Mouse (Mus musculus): ENCODE measurements around the gene Hdgf.

Gene Hdgf

DNA sequence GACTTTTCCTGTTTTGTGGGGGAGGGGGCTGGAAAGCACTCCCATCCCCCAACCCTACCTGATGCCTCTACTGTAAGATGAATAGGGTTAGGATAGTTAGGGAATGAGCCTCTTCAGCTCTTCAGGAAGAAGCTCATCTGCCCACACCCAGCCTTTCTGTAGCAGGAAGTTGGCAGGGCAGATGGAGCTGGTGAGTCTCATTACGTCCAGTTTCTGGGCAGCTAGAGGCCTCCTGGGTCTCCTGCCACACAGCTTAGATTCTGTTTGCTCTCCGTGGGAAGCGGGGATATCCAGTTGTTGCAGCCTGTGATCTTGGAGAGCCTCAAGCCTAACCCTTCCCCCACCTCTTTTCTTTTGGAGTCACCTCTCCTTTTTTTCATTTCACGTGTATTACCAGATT, 3.8 kb downstream of the Hdgf start:
- DNase-seq (ENCODE audit: low spot score in 2 of 2), result no peak

DNA sequence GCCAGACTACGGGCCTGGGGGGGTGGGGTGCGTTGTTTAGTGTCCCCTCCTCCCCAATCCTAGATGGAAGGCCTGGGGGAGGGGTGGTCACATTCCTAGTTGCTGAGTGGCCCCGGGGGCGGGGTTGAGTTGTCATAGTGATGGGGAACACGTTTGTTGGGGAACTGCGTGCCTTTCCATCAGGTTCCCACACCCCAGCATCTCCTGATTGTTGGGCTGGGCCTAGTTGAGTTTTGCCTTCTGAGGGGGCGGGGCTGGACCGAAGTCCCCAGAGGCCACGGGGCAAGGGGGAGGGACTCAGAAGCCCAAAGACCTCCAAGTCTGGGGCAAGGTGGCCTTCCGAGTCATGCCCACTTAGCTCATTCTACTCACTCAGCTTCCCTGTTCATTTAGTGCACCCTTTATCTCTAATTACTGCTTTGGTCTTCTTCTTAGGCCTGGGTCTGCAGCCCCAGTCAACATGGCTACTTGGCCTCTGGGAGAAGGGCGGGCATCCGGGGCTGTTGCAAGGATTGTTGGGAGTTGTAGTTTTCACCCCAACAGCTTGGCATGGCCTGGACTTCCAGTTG, 4.5 kb downstream of the Hdgf start:
- peak; percentile 83 to 86 for DNase-seq (ENCODE audit: low spot score in 2 of 2)

DNA sequence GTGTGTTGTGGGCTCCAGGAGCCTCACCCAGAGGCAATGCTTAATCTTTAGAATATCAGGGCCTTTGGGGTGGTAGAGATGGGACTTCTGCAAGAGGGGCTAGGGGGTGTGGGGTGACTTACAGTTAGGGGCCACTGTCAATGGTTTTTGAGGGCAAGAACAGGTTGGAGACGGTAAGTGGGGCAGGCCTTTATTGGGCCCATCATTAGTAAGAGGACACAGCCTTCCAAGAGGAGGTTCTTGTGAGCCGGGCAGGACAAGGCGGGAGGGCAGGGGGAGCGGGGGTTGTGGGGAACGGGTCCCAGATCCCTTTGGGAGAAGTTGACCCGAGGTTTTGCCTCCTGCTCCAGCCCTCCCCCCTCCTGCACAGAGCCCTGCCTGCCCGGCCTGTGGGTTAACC, 7.4 kb downstream of the Hdgf start:
- DNase-seq (ENCODE audit: low spot score in 2 of 2), result no peak

DNA sequence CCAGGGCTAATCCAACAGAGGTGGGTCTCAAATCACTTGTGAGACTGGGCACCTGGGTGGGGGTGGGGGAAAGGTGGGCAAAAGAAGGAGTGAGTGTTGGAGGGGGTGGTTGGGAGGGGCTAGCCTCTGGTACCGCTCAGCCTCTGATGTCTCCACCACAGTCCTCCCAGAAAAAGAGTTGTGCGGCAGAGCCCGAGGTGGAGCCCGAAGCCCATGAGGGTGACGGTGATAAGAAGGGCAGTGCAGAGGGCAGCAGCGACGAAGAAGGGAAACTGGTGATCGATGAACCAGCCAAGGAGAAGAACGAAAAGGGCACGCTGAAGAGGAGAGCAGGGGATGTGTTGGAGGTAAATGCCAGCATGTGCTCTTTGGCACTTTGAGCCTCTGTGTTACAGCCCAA, 7.8 kb downstream of the Hdgf start:
- DNase-seq (ENCODE audit: low spot score in 2 of 2), result no peak

DNA sequence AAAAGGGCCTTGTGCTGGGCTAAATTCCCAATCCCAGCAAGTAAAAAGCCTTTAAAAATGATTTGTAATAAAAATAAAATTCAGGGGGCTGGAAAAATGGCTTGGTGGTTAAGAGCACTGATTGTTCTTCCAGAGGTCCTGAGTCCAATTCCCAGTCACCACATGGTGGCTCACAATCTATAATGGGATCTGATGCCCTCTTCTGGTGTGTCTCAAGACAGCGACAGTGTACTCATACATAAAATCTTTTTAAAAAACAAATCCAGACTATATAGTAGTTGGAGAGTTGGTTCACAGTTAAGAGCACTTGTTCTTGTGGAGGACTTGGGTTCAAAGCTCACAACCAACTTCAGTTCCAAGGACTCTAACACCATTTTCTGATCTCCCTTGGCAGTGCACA, 10.9 kb downstream of the Hdgf start:
- no peak for DNase-seq (ENCODE audit: low spot score in 2 of 2)

DNA sequence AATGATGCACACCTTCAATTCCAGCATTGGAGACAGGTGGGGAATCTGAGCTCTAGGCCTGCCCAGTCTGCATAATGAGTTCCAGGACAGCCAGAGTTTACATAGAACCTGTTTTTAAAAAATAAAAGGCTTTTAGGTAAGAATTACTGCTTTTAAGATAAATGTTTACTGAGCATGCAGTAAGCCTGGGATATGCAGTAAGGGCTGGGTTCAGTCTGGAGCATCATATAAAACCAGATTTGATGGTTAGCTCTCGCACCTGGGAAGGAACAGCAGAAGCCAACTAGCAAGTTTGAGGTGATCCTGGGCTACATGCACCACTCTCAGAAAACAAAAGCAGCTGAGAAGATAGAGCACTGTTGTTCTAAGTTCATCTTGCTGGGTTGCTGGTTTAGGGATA, 12.4 kb downstream of the Hdgf start:
- DNase-seq (ENCODE audit: low spot score in 2 of 2), result no peak

DNA sequence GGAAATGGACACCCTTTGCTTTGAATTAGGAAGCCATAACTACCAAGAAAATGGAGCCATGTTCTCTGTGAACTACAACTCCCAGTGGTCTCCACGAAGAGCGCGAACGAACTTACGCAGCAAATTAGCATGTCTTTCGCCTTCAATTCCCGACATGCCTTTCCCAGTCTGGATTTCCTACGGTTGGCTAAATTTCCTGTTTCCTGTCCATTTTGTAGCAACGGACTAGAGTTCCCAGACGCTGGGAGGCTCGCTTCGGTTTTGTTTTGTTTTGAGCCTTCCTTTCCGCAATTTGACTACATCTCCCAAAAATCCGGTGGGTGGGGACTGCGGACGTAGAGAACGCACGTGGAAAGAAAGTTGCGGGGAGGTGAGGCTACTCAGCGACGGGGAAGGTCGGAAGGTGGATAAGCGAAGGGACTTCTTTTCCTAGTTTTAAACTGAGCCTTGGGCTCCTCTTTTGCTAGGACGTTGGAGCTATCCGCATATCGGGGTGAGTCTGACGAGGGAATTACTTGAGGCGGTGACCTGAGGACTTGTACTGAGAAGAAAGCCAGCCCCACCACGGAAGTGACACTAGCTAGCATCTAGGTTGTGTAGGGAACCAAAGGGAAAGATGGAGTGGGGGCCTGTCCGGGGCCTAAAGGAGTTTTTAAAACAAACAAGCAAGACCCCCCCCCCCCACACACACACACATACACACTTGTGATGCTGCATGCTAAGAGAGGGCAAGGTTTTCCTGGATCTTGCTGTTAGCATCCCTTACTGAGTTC, 13.4 kb downstream of the Hdgf start, which contains the start of gene Mrpl24:
Gene Mrpl24, plus strand, starts transcription at position 171 of the 773 bp plus-strand sequence.
- DNase-seq (ENCODE audit: low spot score in 2 of 2), result peak; percentile 66 to 81

DNA sequence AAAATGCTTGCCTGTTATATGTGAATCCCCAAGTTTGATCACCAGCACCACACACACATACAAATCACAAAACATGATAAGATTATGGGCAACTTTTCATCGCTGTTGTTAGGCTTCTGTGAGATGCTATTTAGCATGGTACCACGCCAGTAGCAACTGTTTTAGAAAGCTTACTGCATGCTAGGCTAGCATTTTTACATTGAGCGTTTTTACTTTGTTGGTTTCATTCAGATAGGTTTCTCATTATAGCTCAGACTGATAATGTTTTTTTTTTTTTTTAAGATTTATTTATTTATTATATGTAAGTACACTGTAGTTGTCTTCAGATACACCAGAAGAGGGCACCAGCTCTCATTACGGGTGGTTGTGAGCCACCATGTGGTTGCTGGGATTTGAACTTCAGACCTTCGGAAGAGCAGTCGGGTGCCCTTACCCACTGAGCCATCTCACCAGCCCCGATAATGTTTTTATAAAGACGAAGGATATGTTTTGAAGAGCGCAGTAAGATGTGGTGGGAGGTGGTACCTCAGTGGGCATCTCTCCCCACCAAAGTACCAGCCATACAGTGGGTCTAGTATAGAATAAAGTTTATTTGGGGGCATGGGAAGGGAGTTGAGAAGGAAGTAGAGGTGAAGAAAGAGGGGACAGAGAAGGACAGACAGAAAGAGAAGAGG, 14.3 kb downstream of the Hdgf start:
- DNase-seq (ENCODE audit: low spot score in 2 of 2), result no peak

DNA sequence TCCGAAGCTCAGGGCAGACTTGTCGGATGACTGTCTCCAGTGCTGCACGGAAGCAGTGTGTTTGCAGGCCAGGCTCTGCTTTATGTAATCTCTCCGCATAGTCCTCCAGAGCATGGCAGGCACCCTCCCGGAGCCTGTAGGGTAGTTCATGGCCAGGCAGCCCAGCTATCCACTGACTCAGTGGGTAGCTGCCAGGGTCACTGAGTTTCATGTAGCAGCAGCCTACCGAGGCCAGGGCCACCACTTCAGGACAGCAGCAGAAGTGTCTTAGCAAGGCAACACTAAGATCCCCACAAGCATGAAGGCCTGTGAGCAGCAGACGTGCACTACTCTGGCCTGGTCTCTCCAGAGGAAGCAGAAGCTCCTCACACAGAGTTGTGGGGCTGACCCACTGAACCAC, 18.9 kb downstream of the Hdgf start:
- DNase-seq (ENCODE audit: low spot score in 2 of 2), result no peak

DNA sequence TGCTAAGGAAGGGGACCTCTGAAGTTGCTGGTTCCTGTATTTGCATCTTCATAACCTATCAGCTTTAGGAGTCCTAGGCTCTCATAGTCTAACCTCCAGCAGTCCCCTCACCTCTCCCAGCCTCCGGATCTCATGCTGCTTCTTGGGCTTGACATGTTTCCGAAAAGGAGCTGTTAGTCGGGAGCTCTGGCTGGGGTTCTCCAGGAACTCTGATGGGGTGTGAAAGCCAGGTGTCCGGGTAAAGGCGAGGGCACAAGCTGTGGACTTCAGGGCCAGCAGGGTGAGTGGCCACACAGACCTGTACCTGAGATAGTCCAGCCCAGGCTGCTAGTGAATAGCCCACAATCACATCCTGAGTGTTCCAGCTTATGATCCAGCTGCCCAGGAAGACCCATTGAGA, 21.3 kb downstream of the Hdgf start:
- no peak for DNase-seq (ENCODE audit: low spot score in 2 of 2)

DNA sequence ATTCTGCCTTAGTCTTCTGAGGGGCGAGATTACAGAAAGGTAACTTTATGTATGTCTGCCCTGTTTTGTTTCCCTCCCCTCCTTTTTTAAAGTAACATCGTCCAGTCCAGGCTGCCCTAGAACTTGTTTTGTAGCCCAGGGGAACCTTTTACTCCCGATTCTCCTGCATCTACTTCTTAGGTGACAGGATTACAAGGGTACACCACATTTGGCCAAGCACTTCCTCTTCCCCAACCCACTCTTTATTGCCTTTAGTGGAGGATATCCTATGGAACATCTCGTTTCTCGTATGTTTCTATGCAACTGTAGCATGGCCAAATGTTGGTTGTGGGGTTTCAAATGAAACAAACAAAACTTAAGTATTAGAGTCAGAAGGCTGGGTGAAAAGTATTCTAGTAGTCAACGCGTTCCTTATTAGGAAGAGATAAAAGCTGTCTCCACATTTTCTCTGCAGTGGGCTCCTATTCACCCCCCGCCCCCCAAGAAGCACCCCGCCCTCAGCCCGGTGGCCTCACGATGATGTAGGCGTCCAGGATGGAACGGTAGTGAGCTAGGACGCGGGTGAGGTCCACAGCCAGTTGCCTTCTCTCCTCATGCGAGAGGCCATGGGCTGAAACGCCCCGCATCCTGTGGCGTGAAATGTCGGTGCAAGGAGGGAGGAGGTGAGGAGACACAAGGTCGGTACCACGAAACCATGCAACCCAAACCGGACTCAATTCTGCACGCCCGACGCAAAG, 23.4 kb downstream of the Hdgf start:
- DNase-seq (ENCODE audit: low spot score in 2 of 2), result no peak

DNA sequence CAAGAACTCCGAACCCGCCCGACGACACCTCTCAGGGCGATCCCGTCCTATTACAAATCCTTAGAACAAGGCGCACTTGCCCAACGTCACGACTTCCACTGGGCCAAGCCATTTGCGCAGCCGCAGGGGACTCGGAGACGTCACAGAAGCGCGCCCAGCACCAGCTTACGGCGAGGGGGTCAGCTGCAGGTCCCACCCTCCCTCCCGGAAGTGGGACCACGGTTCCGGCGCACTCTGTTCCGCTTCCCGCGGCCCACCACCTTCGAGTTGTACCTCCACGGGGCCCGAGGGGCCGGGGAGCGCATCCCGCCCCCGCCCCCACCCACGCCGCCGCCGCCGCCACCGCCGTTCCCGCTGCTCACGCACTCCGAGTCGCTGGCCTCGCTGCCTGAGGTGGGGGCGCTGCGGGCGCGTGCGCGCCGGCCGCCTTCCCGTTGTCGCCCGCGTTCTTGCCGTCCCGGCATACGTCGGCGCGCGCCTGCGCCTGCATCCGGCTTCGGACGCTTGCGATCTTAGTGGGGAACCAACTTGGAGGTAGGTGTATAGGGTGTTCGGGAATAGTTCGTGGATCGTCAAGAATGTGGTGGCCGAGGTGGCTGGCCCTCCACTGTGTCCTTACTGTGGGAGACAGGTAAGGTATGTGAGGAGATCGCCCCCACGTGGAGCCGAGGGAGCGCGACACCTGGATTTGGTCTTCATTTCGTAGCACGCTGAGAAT, 24.1 kb downstream of the Hdgf start, which contains the start of the genes Isg20l2 and Rrnad1:
Gene Isg20l2, plus strand, starts transcription at position 237 of the 718 bp plus-strand sequence.
Gene Rrnad1, minus strand, starts transcription at position 640 of the 718 bp plus-strand sequence.
- peak; percentile 95 to 97 for DNase-seq (ENCODE audit: low spot score in 2 of 2)

DNA sequence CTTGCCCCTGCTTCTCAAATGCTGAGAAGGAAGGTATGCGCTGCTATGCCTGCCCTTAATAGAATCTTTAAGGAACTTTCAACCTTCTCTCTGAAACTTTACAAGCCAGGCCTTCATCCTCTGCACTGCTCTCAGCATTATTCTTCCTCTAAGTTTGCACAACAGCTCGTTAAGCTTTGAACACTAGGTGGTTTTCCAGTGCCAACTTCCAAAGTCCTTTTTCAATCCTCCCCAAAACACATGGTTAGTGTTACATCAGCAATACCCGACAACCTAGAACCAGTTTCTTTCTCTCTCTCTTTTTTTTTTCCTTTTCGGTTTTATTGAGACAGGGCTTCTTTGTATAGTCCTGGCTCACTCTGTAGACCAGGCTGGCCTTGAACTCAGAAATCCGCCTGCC, 27.9 kb downstream of the Hdgf start:
- DNase-seq (ENCODE audit: low spot score in 2 of 2), result no peak

DNA sequence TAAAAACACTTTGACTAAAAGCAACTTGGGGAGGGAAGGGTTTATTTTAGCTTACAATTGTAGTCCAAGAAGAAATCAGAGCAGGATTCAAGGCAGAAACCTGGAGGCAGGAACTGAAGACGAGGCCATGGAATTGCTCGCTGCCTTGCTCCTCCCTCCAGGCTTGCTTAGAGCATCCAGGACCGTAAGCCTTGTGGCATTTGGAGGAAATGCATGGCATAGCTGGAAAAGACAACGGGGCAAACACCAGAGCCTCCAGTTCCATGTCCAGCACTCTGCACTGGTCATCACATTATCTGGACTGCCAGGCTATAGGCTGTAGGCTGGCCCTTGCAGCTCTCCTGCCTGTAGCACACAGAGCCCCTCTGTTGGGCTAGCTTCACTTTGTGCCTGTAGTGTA, 28.4 kb downstream of the Hdgf start:
- no peak for DNase-seq (ENCODE audit: low spot score in 2 of 2)

DNA sequence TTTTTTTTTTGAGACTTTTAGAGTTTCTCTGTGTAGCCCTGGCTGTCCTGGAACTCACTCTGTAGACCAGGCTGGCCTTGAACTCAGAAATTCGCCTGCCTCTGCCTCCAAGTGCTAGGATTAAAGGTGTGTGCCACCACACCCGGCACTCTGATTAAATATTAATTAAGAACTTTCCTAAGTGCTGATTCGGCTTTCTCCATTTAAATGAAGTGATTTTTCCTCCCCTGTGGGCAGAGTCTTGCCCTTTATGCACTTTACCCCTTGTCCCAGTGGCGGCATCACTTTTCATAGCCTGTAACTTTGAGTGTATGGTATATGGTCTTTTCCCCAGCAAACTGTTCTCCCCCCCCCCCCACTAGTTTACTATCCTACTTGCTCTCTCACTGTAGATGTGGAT, 29.1 kb downstream of the Hdgf start:
- DNase-seq (ENCODE audit: low spot score in 2 of 2), result no peak

DNA sequence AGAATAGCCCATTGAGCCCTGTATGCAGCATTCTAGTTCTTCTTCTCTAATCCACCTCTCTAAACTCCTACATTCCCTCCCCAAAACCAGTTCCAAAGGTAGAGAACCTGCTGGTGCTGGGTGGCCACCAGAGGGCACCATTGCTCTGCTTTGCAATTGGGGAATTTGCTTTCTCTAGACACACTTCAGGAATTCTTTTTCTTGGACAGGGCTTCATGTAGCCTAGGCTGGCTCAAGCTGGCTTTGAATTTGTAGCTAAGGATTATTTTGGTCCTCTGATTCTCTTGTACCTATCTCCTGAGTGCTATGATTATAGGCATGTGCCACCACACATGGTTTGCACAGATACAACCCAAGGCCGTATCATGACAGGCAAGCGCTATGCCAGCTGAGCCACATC, 29.7 kb downstream of the Hdgf start:
- peak; percentile 78 to 80 for DNase-seq (ENCODE audit: low spot score in 2 of 2)

DNA sequence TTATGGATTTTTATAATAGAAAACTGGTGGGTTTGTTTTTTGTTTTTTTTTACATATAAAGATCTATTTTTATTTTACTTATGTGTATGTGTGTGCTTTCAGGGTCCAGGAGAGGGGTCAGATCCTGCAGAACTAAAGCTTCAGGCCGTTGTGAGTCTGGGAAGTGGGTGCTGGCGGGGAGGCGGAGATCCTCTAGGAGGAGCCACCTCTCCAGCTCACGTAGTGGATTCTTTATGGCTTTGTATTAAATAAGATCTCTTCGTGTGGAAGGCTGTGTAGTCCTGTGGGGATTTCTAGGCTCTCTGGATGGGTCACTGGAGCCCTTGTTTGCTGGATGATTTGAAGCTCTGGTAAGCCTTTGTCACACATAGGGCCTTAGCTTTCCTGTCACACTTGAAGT, 34.5 kb downstream of the Hdgf start:
- DNase-seq (ENCODE audit: low spot score in 2 of 2), result no peak

DNA sequence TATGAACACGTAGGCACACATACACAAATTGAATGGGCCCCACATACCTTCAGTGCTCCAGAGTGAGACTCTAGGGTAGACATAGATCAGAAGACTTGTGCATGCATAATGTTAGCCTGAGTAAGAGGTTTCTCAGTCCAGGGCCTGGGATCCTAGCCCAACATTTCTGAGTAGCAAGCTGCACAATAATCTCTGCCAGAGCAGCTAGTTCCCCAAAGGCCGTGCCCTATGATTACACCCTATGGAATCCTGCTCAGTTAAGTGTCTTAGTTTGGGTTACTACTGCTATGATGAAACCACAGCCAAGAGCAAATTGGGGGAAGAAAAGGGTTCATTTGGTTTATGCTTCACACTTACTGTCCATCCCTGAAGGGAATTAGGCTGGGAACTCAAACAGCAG, 36.4 kb downstream of the Hdgf start:
- no peak for DNase-seq (ENCODE audit: low spot score in 2 of 2)

DNA sequence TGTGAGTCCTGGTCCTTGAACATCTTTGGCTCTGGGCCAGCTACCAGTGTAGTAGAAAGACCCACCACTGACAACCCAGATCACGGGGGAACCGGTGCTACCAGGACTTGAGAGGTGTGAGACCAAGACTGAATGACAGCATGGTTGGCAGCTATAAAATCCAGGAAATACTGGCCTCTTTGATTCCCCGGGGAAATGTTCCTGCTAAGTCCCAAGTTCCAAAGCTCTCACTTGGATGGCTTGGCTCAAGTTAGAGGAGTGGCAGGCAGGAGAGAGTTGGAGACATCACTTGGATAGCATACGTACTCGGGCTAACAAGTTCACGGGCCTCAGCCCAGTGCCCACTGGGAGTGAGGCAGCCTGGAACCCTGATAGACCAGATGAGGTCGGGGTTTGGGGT, 37.5 kb downstream of the Hdgf start:
- DNase-seq (ENCODE audit: low spot score in 2 of 2), result no peak

DNA sequence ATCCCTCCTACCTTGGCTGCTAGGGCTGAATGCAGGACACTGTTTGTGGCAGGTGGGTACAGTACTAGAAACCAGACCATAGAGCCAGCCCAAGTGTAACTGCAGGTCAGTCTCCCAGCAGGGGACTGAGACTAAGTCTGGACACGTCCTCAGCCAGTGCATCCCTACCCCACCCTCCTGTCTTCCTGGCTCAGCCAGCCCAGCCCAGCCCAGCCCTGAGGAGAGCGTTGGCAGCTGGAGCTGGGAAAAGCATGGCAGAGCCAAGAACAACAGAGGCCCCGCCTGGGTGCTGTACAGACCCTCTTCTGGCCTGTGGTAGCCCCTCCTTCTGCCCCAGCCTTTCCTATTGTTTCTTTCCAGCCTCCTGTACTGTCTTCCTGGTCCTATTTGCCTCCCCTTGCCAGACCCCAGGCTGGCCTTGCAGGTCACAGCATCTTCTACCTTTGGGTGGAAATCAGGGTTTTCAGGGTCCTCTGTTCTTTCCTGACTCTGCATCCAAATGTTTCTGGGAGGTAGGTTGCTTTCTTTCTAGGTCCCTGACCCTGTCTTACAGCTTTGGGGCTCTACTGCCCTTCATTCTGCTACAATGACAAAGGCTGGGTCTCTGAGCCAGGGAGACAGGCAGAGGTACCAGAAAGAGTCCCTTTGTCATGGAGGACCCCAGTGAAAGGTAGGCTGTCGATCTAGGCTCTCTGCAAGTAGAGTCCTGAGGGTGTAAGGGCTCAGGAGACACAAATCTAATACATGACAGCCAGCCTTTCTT, 38.9 kb downstream of the Hdgf start:
- peak in 1 of 2 experiments; percentile 20 for DNase-seq (ENCODE audit: low spot score in 2 of 2)

All from urinary bladder, postnatal 36 days (tissue).